Mouse (Mus musculus): ENCODE results near the gene Rpl31. TPM values are rescaled to one million over a fixed set of nuclear protein-coding genes. Genes with fewer than 3 reads are reported as not detected.

Rpl31 gene
- total RNA-seq, 2 experiments from 2014 or later: 283 to 2,377 TPM

DNA sequence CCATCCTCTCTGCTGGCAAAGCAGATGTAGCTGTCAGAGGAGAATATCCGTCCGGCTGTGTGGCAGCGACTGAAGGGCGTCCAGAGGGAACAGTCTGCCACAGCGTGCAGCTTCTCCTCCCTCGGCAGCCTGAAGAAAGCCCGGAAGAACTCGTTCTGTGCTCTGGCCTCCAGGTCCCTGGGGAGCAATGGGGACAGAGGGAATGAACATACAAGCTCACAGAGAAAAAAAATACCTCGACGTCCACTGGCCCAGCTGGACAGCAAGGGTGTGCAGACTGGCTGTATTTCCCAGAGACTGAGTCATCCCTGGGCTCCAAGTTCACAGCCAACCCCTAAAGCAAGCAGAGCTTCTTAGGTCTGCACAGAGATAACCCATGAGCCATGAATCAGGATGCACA is 26.5 kb downstream of the Rpl31 start:
- no peak for ATAC-seq (replicated peaks; ENCODE audit: poor library complexity, severe bottlenecking)

DNA sequence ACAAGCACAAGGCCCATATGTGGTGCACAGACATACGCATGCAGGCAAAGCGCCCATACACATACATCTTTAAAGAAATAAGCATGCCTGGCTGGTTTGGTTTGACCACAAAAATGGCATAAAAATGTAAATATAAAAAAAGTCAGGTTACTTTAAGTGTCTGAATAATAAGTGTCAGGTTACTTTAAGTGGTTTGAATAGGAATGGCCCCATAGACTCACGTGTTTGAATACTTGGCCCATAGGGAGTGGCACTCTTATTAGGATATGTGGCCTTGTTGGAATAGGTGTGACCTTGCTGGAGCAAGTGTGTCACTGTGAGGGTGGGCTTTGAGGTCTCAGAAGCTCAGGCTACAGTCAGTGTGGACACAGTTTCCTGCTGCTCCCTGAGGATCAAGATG is 27.0 kb downstream of the Rpl31 start:
- no peak for ATAC-seq (replicated peaks; ENCODE audit: poor library complexity, severe bottlenecking)

GRCm38 (mm10) chr1:39396347-39396746 is 28.7 kb downstream of the Rpl31 start:
- peak; percentile 69 for ATAC-seq (replicated peaks; ENCODE audit: poor library complexity, severe bottlenecking)

DNA sequence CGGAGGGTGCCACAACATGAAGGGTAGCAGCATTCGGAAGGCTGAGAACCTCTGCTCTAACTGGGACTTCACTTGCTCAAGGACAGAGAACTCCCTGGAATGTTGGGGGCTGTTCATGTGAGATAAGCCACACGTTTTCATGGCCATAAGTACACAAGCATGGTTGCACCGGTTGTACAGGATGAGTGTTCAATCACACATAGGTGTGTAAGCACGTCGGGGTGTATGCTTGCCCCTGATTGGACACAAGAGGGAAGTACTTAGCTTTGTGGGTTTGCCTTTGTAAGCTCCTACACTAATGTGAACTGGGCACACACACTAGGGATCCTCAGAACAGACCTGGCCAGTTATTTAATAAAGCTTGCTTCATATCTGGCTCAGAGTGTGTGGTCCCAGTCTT is 30.6 kb downstream of the Rpl31 start:
- ATAC-seq (replicated peaks; ENCODE audit: poor library complexity, severe bottlenecking): no peak

DNA sequence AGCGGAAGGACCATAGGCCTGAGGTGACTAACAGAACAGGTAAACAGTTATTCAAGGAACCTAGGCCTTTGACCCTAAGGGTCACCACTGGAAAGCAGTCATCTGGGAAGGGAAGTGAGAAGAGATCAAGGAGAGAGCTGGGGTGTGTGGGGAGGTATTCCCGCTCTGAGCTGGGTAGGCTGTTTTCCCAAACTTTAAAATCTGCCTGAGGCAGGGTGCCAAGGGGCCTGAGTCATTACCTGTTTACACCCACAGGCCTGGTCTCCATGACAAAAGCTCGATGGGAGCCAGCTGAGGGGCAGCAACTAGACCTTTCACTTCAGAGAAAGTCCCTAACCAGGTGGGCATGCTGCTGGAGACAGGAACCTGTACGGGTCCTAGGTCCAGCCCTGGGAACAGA is 31.6 kb downstream of the Rpl31 start:
- no peak for ATAC-seq (replicated peaks; ENCODE audit: poor library complexity, severe bottlenecking)

DNA sequence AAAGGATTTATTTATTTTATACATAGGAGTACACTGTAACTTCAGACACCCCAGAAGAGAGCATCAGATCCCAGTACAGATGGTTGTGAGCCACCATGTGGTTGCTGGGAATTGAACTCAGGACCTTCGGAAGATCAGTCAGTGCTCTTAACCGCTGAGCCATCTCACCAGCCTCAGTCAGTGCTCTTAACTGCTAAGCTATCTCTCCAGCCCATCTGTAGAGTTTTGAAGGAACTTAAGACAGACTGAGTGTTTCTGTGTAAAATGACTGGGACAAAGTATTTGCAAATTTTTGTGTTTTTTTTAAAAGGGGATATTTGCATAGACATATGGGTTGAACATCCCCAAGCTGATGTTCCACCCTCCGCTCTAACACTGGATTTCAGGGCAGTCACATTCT is 32.5 kb downstream of the Rpl31 start:
- ATAC-seq (replicated peaks; ENCODE audit: poor library complexity, severe bottlenecking): no peak

DNA sequence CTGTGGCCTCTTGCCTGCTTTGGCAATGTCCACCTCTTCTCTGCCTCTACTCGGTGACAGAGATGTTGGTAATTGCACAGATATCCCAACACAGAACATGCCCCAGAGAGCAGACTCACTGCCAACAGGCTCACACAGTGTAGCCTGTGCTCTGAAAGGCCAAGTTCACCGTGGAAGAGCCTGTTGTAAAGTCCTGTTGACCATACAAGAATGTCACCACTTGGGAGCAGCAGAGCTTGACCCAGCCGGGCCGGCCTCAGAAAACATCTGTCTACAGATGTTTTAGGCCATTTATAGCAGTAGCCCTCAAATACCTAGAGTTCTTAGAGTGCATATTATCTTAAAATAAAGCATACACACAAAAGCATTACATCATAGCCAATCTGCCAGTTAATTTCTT is 39.5 kb downstream of the Rpl31 start:
- ATAC-seq (replicated peaks; ENCODE audit: poor library complexity, severe bottlenecking): no peak

DNA sequence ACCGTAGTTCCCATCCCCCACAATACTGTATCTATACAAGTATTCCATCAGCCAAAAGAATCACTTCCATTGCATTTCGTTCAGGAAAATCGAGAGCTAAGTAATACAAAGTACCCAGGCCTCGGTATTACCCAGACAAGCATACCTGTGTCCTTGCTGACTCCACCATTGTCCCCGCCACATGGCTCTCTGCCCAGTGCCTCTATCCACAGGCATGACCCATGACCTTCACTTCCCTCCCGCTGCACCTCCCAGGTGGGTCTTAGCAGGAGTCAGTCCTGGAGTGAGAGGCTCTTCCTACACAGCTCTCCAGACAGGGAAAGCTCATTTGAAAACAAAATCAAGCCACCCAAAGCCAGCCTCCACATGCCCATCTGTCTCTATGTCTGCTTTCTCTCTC is 40.5 kb downstream of the Rpl31 start:
- ATAC-seq (replicated peaks; ENCODE audit: poor library complexity, severe bottlenecking): no peak; the same call in 1 of the 2 replicates

- peak; percentile 93 for ATAC-seq (replicated peaks; ENCODE audit: poor library complexity, severe bottlenecking)
These were observed 41.0 kb downstream of the Rpl31 start for GRCm38 (mm10) chr1:39408668-39409067.

DNA sequence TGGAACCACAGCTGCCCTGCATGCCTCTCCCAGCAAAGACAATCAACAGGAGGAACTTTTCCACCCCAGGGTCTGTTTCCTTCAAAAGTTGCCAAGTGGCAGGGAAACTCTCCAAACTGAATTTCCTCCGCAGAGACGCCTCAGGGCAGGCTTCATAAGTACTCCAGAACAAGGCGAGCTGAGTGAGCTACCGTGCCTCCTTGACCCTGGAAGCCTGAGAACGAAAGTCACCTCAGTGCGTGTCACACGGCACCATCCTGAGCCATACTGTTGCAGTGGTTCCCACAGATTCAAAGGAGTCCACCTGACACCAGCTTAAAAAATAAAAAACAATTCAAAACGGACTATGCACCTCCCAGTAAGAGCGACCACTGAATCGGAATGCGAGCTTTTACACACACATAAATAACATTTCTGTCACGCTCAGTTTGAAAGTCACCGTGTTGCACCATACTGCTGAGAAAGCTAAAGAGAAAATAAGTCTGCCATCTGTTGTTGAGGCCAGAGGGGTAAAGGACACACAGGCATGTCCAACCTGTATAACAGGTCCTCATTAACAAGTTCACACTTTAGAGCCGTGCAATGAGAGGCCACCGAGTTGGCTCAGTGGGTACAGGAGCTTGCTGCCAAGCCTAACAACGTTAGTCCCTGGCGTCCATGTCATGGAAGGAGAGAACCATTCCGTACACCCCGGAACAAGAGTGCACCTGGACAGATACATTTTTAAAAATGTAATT is 42.6 kb downstream of the Rpl31 start:
- ATAC-seq (replicated peaks; ENCODE audit: poor library complexity, severe bottlenecking): no peak

- peak; percentile 75 for ATAC-seq (replicated peaks; ENCODE audit: poor library complexity, severe bottlenecking)
These were observed 50.2 kb downstream of the Rpl31 start for GRCm38 (mm10) chr1:39417817-39418216.

DNA sequence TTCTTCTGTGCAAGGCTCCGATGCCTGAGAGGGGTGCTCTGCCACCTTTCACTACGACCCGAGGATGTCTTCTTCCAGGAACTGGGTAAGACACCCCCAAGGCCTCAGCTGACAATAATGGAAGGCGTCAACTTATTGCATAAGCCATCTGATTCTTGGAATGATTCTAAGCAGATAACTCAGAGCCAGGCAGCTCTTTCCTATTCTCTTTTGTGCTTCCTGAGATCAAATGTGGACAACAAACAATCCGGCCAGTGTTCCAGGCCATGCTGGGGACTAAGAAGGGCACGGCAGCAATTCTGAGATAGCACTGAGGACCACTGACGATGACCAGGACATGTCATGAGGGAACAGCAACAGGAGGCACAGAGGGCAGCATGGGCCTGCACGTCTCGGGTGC is 51.2 kb downstream of the Rpl31 start:
- ATAC-seq (replicated peaks; ENCODE audit: poor library complexity, severe bottlenecking): no peak

- no peak for ATAC-seq (replicated peaks; ENCODE audit: poor library complexity, severe bottlenecking)
These were observed 53.3 kb downstream of the Rpl31 start for GRCm38 (mm10) chr1:39420987-39421386.

Other genes starting within 250 kb of the Rpl31 start
- not detected in 2 replicates for gene Npas2, start 174.1 kb upstream of the Rpl31 start, total RNA-seq (2014; fragmentation: Nextera tagmentation)
- not detected in 2 replicates for gene Npas2, start 174.1 kb upstream of the Rpl31 start, total RNA-seq (2017)
- gene Tbc1d8, start 110.9 kb downstream of the Rpl31 start, total RNA-seq (2014; fragmentation: Nextera tagmentation): 14.2 and 44.5 TPM in 2 replicates
- 9.7 and 13.8 TPM in 2 replicates for gene Tbc1d8, start 110.9 kb downstream of the Rpl31 start, total RNA-seq (2017)
- 16.3 and 28.7 TPM in 2 replicates for gene Cnot11, start 167.2 kb downstream of the Rpl31 start, total RNA-seq (2014; fragmentation: Nextera tagmentation)
- gene Cnot11, start 167.2 kb downstream of the Rpl31 start, total RNA-seq (2017): 25.9 and 28.3 TPM in 2 replicates
- 34.0 and 37.2 TPM in 2 replicates for gene Rnf149, start 209.6 kb downstream of the Rpl31 start, total RNA-seq (2014; fragmentation: Nextera tagmentation)
- 34.6 and 34.8 TPM in 2 replicates for gene Rnf149, start 209.6 kb downstream of the Rpl31 start, total RNA-seq (2017)

All from granulocyte monocyte progenitor cell, adult 5-6 weeks (primary cell).